8 mouse cellular contexts compared by ENCODE assay signal in genomic region chr4:135875546-135875945, GRCm38 (mm10). TPM values are rescaled to one million over a fixed set of nuclear protein-coding genes. Genes with fewer than 3 reads are reported as not detected.
DNase-seq lines count a peak whose midpoint lies in the region; ATAC-seq and TF ChIP-seq lines count a peak whose summit lies in the region.

No protein-coding gene starts in this region.

- TF ChIP-seq EP300 in stomach, postnatal 0 days (optimal IDR thresholded peaks at IDR 0.05), result no peak

- H3K9ac ChIP-seq in heart, embryonic 11.5 days (ENCODE audit: low read depth, low read length), result peak overlapping the region; percentile 66
- 0 out of 2 replicates have a peak overlapping the region, but pooled peaks have one; percentile 36 for H3K9ac ChIP-seq in midbrain, embryonic 13.5 days (replicated peaks)
- H3K9ac ChIP-seq in midbrain, embryonic 16.5 days (ENCODE audit: low read depth, low read length), result no peak overlapping the region
- H3K9ac ChIP-seq in intestine, embryonic 16.5 days (ENCODE audit: low read depth, low read length), result peak overlapping the region; percentile 61; the same call in 1 of the 2 replicates
- no peak overlapping the region for H3K9ac ChIP-seq in stomach, postnatal 0 days (ENCODE audit: low read length)

- H3K4me3 ChIP-seq in heart, embryonic 11.5 days (ENCODE audit: low read depth, low read length), result no peak overlapping the region
- no peak overlapping the region for H3K4me3 ChIP-seq in midbrain, embryonic 13.5 days (replicated peaks)
- H3K4me3 ChIP-seq in midbrain, embryonic 16.5 days (ENCODE audit: low read depth, low read length), result no peak overlapping the region
- no peak overlapping the region for H3K4me3 ChIP-seq in intestine, embryonic 16.5 days (ENCODE audit: low read length)
- H3K4me3 ChIP-seq in stomach, postnatal 0 days (ENCODE audit: low read depth, low read length), result no peak overlapping the region

- no peak for DNase-seq in heart, postnatal 25 days (ENCODE audit: low spot score)
- DNase-seq in stomach, postnatal 0 days (ENCODE audit: low spot score), result no peak
- DNase-seq in cerebellum, adult 9-11 months, result no peak
- no peak for DNase-seq in cerebellum, adult 11 months

- WGBS in heart, embryonic 11.5 days (ENCODE audit: insufficient replicate concordance), result 38% methylated on average over 7 of the region's 7 CpGs
- 24% methylated on average over 7 of the region's 7 CpGs for WGBS in midbrain, embryonic 13.5 days
- WGBS in midbrain, embryonic 16.5 days, result 16% methylated on average over 7 of the region's 7 CpGs
- WGBS in intestine, embryonic 16.5 days, result 40% methylated on average over 7 of the region's 7 CpGs
- 27% methylated on average over 7 of the region's 7 CpGs for WGBS in stomach, postnatal 0 days

- peak overlapping the region; percentile 65 for H3K4me2 ChIP-seq in heart, embryonic 11.5 days
- H3K4me2 ChIP-seq in midbrain, embryonic 13.5 days (replicated peaks), result peak overlapping the region; percentile 47; the same call in 1 of the 2 replicates
- no peak overlapping the region for H3K4me2 ChIP-seq in midbrain, embryonic 16.5 days (ENCODE audit: low read length)
- no peak overlapping the region; the same call in 1 of the 2 replicates for H3K4me2 ChIP-seq in intestine, embryonic 16.5 days (ENCODE audit: low read depth, low read length)
- H3K4me2 ChIP-seq in stomach, postnatal 0 days (replicated peaks; ENCODE audit: low read depth), result peak overlapping the region; percentile 47; the same call in 1 of the 2 replicates

- H3K27me3 ChIP-seq in heart, embryonic 11.5 days (ENCODE audit: control insufficient read depth, insufficient read depth, low read length), result no peaks in the 10 kb centered on the region
- no peaks in the 10 kb centered on the region for H3K27me3 ChIP-seq in midbrain, embryonic 13.5 days
- H3K27me3 ChIP-seq in midbrain, embryonic 16.5 days (ENCODE audit: control insufficient read depth, insufficient read depth, low read depth, low read length), result no peaks in the 10 kb centered on the region
- H3K27me3 ChIP-seq in intestine, embryonic 16.5 days (replicated peaks; ENCODE audit: control insufficient read depth, insufficient read depth, low read length), result no peaks in the 10 kb centered on the region
- H3K27me3 ChIP-seq in stomach, postnatal 0 days (ENCODE audit: control insufficient read depth, insufficient read depth, low read length), result no peaks in the 10 kb centered on the region

- no peaks in the 10 kb centered on the region for H3K9me3 ChIP-seq in heart, embryonic 11.5 days (replicated peaks; ENCODE audit: control insufficient read depth, low read length)
- no peaks in the 10 kb centered on the region for H3K9me3 ChIP-seq in midbrain, embryonic 13.5 days
- no peaks in the 10 kb centered on the region for H3K9me3 ChIP-seq in midbrain, embryonic 16.5 days (replicated peaks; ENCODE audit: control insufficient read depth, low read length, poor library complexity, severe bottlenecking)
- no peaks in the 10 kb centered on the region for H3K9me3 ChIP-seq in intestine, embryonic 16.5 days (ENCODE audit: control insufficient read depth, low read length)
- no peaks in the 10 kb centered on the region for H3K9me3 ChIP-seq in stomach, postnatal 0 days (ENCODE audit: control insufficient read depth, low read length)

- H3K27ac ChIP-seq in heart, embryonic 11.5 days (ENCODE audit: low read depth, low read length), result peak overlapping the region; percentile 80
- no peak overlapping the region for H3K27ac ChIP-seq in midbrain, embryonic 13.5 days
- H3K27ac ChIP-seq in midbrain, embryonic 16.5 days (ENCODE audit: low read length), result no peak overlapping the region
- H3K27ac ChIP-seq in intestine, embryonic 16.5 days (ENCODE audit: low read length), result peak overlapping the region; percentile 75
- peak overlapping the region; percentile 86 for H3K27ac ChIP-seq in stomach, postnatal 0 days (replicated peaks)

- peaks cover 40% of the 10 kb centered on the region for H3K4me1 ChIP-seq in heart, embryonic 11.5 days (ENCODE audit: control insufficient read depth, insufficient read depth, low read length)
- H3K4me1 ChIP-seq in midbrain, embryonic 13.5 days (replicated peaks), result peaks cover 53% of the 10 kb centered on the region
- peaks cover 30% of the 10 kb centered on the region for H3K4me1 ChIP-seq in midbrain, embryonic 16.5 days (ENCODE audit: control insufficient read depth, insufficient read depth, low read length)
- peaks cover 35% of the 10 kb centered on the region for H3K4me1 ChIP-seq in intestine, embryonic 16.5 days (ENCODE audit: control insufficient read depth, insufficient read depth, low read length)
- peaks cover 18% of the 10 kb centered on the region; the same call in 1 of the 2 replicates for H3K4me1 ChIP-seq in stomach, postnatal 0 days (replicated peaks; ENCODE audit: control insufficient read depth, insufficient read depth)

- intact Hi-C loops in heart, postnatal 25 days (cut with DNase I), result loop anchor here (5.0 to 10.0 kb wide), 2 partner anchors 53 to 171 kb away; no protein-coding TSS in a partner anchor

- H3K36me3 ChIP-seq in heart, embryonic 11.5 days (ENCODE audit: control insufficient read depth, insufficient read depth, low read length), result peaks cover 11% of the 10 kb centered on the region
- H3K36me3 ChIP-seq in midbrain, embryonic 13.5 days, result peaks cover 8% of the 10 kb centered on the region; the same call in 1 of the 2 replicates
- peaks cover 2% of the 10 kb centered on the region; the same call in 1 of the 2 replicates for H3K36me3 ChIP-seq in midbrain, embryonic 16.5 days (ENCODE audit: control insufficient read depth, insufficient read depth, low read length)
- H3K36me3 ChIP-seq in intestine, embryonic 16.5 days (ENCODE audit: control insufficient read depth, insufficient read depth, low read length), result no peaks in the 10 kb centered on the region; the same call in 1 of the 2 replicates
- H3K36me3 ChIP-seq in stomach, postnatal 0 days (ENCODE audit: control insufficient read depth, insufficient read depth, low read length), result no peaks in the 10 kb centered on the region

- TF ChIP-seq CTCF in stomach, postnatal 0 days (IDR thresholded peaks at IDR 0.05; ENCODE audit: low read depth), result peak; percentile 28; the same call in 1 of the 2 replicates

- no peak for ATAC-seq in heart, embryonic 11.5 days (replicated peaks; ENCODE audit: insufficient number of reproducible peaks, low FRiP score, low TSS enrichment)
- no peak for ATAC-seq in midbrain, embryonic 13.5 days
- ATAC-seq in midbrain, embryonic 16.5 days, result no peak
- ATAC-seq in intestine, embryonic 16.5 days, result no peak
- ATAC-seq in stomach, postnatal 0 days (ENCODE audit: low FRiP score, low TSS enrichment), result no peak

RNA-seq across cellular contexts. Expression of gene Pnrc2, which starts 1.9 kb away (rescaled TPM):
- polyA plus RNA-seq in heart, embryonic 11.5 days (2014; fragmentation: Nextera tagmentation; extraction: Ambion mirVana), result 138 and 144 TPM in 2 replicates
- total RNA-seq in heart, postnatal 25 days (2021), result 10 to 100 TPM; 57.7 to 67.0 TPM
- polyA plus RNA-seq in midbrain, embryonic 13.5 days (2015; fragmentation: Nextera tagmentation; extraction: Ambion mirVana), result 144 TPM in 2 replicates
- 94.2 and 97.5 TPM in 2 replicates for polyA plus RNA-seq in midbrain, embryonic 16.5 days (2015; fragmentation: Nextera tagmentation; extraction: Ambion mirVana)
- 165 and 171 TPM in 2 replicates for polyA plus RNA-seq in intestine, embryonic 16.5 days (2015; fragmentation: Nextera tagmentation; extraction: Ambion mirVana)
- polyA plus RNA-seq in stomach, postnatal 0 days (2015; fragmentation: Nextera tagmentation; extraction: Ambion mirVana), result 101 TPM in 2 replicates

RNA-seq across cellular contexts. Expression of gene Cnr2, which starts 19.6 kb away (rescaled TPM):
- polyA plus RNA-seq in heart, embryonic 11.5 days (2014; fragmentation: Nextera tagmentation; extraction: Ambion mirVana), result 0.25 and 0.73 TPM in 2 replicates
- total RNA-seq in heart, postnatal 25 days (2021), result under 1 TPM; 0.34 to 0.36 TPM
- 0.12 and 0.16 TPM in 2 replicates for polyA plus RNA-seq in midbrain, embryonic 13.5 days (2015; fragmentation: Nextera tagmentation; extraction: Ambion mirVana)
- 0.06 and 0.14 TPM in 2 replicates for polyA plus RNA-seq in midbrain, embryonic 16.5 days (2015; fragmentation: Nextera tagmentation; extraction: Ambion mirVana)
- polyA plus RNA-seq in intestine, embryonic 16.5 days (2015; fragmentation: Nextera tagmentation; extraction: Ambion mirVana), result 0.43 and 0.66 TPM in 2 replicates
- 0.10 and 0.11 TPM in 2 replicates for polyA plus RNA-seq in stomach, postnatal 0 days (2015; fragmentation: Nextera tagmentation; extraction: Ambion mirVana)

RNA-seq across cellular contexts. Expression of gene Srsf10, which starts 20.0 kb away (rescaled TPM):
- polyA plus RNA-seq in heart, embryonic 11.5 days (2014; fragmentation: Nextera tagmentation; extraction: Ambion mirVana), result 191 and 202 TPM in 2 replicates
- total RNA-seq in heart, postnatal 25 days (2021), result 10 to 100 TPM; 41.7 to 47.7 TPM
- polyA plus RNA-seq in midbrain, embryonic 13.5 days (2015; fragmentation: Nextera tagmentation; extraction: Ambion mirVana), result 267 and 285 TPM in 2 replicates
- polyA plus RNA-seq in midbrain, embryonic 16.5 days (2015; fragmentation: Nextera tagmentation; extraction: Ambion mirVana), result 190 and 211 TPM in 2 replicates
- polyA plus RNA-seq in intestine, embryonic 16.5 days (2015; fragmentation: Nextera tagmentation; extraction: Ambion mirVana), result 146 and 157 TPM in 2 replicates
- 83.7 and 88.1 TPM in 2 replicates for polyA plus RNA-seq in stomach, postnatal 0 days (2015; fragmentation: Nextera tagmentation; extraction: Ambion mirVana)

RNA-seq across cellular contexts. Expression of gene Fuca1, which starts 45.0 kb away (rescaled TPM):
- polyA plus RNA-seq in heart, embryonic 11.5 days (2014; fragmentation: Nextera tagmentation; extraction: Ambion mirVana), result 42.4 and 46.5 TPM in 2 replicates
- total RNA-seq in heart, postnatal 25 days (2021), result 10 to 100 TPM; 27.4 to 29.0 TPM
- 49.5 and 52.9 TPM in 2 replicates for polyA plus RNA-seq in midbrain, embryonic 13.5 days (2015; fragmentation: Nextera tagmentation; extraction: Ambion mirVana)
- polyA plus RNA-seq in midbrain, embryonic 16.5 days (2015; fragmentation: Nextera tagmentation; extraction: Ambion mirVana), result 66.0 and 70.1 TPM in 2 replicates
- polyA plus RNA-seq in intestine, embryonic 16.5 days (2015; fragmentation: Nextera tagmentation; extraction: Ambion mirVana), result 214 and 254 TPM in 2 replicates
- polyA plus RNA-seq in stomach, postnatal 0 days (2015; fragmentation: Nextera tagmentation; extraction: Ambion mirVana), result 171 and 179 TPM in 2 replicates

Comparison
In these comparisons a context has a peak if more than half of its experiments do, and no peak if none do; other contexts are left out.
1. H3K4me2 ChIP-seq: peak in heart, embryonic 11.5 days (single experiment), midbrain, embryonic 13.5 days (single experiment) and stomach, postnatal 0 days (single experiment); none in midbrain, embryonic 16.5 days (single experiment) and intestine, embryonic 16.5 days (single experiment).
2. H3K9ac ChIP-seq: peak in heart, embryonic 11.5 days (single experiment), midbrain, embryonic 13.5 days (single experiment) and intestine, embryonic 16.5 days (single experiment); none in midbrain, embryonic 16.5 days (single experiment) and stomach, postnatal 0 days (single experiment).
3. H3K27ac ChIP-seq: peak in heart, embryonic 11.5 days (single experiment), intestine, embryonic 16.5 days (single experiment) and stomach, postnatal 0 days (single experiment); none in midbrain, embryonic 13.5 days (single experiment) and midbrain, embryonic 16.5 days (single experiment).